Mouse (Mus musculus) testis, adult 2 months (tissue): Measurements from ENCODE around the gene Rexo1.
A peak's percentile ranks its signal among the peaks of the same experiment; 100 is the strongest.

Experiments
- CTCF ChIP-seq: fragments of 200-500 bp; IDR thresholded peaks from 2 replicates; pipeline ENCODE4 v1.5.1; 2012; ENCODE audit warnings: low read depth, mild to moderate bottlenecking, inconsistent platforms, low read length, moderate library complexity; ENCODE audit not compliant: control insufficient read depth, insufficient read depth, insufficient replicate concordance
- POLR2A ChIP-seq: fragments of 200-500 bp; IDR thresholded peaks from 2 replicates; pipeline ENCODE4 v1.6.1; 2012; ENCODE audit warnings: low read depth, mild to moderate bottlenecking, inconsistent platforms, low read length, moderate library complexity; ENCODE audit not compliant: control insufficient read depth

- TF ChIP-seq POLR2A (no peak), CTCF (peak; percentile 64; the same call in 1 of the 2 replicates)
Observed at GRCm38 (mm10) chr10:80506222-80506621, 55.1 kb downstream of the Rexo1 start.
